In genomic region chr4:140138846-140139245, GRCm38 (mm10) we compare ENCODE assay signal across 24 mouse cellular contexts.
A peak's percentile ranks its signal among the peaks of the same experiment; 100 is the strongest.
DNase-seq lines count a peak whose midpoint lies in the region; ATAC-seq lines count a peak whose summit lies in the region.
"Had no signal": no experiment of that assay in that cellular context is flagged by ENCODE, and none has a peak within 500 bp of the region (broad histone marks: within the 10 kb centered on the region; RNA-seq: fewer than 3 reads in every experiment).

No protein-coding gene starts in this region.

- no peak overlapping the region for H3K4me2 ChIP-seq in hindbrain, embryonic 16.5 days (ENCODE audit: low read length)
- no peak overlapping the region for H3K4me2 ChIP-seq in midbrain, embryonic 12.5 days (replicated peaks)
- H3K4me2 ChIP-seq in midbrain, embryonic 13.5 days (replicated peaks): no peak overlapping the region
- H3K4me2 ChIP-seq: embryonic facial prominence, embryonic 15.5 days; hindbrain, embryonic 14.5 days had no signal

- 0 out of 2 replicates have a peak, but pooled peaks cover 5% of the 10 kb centered on the region for H3K27me3 ChIP-seq in hindbrain, embryonic 10.5 days (ENCODE audit: insufficient read depth, poor library complexity, severe bottlenecking)
- H3K27me3 ChIP-seq in hindbrain, embryonic 16.5 days (replicated peaks; ENCODE audit: control insufficient read depth, insufficient read depth, low read length): no peaks in the 10 kb centered on the region
- H3K27me3 ChIP-seq in midbrain, embryonic 12.5 days: 0 out of 2 replicates have a peak, but pooled peaks cover 3% of the 10 kb centered on the region
- no peaks in the 10 kb centered on the region for H3K27me3 ChIP-seq in midbrain, embryonic 13.5 days

- H3K27ac ChIP-seq in hindbrain, embryonic 10.5 days: peak overlapping the region; percentile 16; the same call in 1 of the 2 replicates
- no peak overlapping the region for H3K27ac ChIP-seq in hindbrain, embryonic 16.5 days (ENCODE audit: low read depth, low read length)
- H3K27ac ChIP-seq in midbrain, embryonic 12.5 days (replicated peaks): 0 out of 2 replicates have a peak overlapping the region, but pooled peaks have one; percentile 25
- no peak overlapping the region for H3K27ac ChIP-seq in midbrain, embryonic 13.5 days
- H3K27ac ChIP-seq: embryonic facial prominence, embryonic 15.5 days; forebrain, embryonic 10.5 days; heart, embryonic 10.5 days; hindbrain, embryonic 14.5 days had no signal

- peaks cover 23% of the 10 kb centered on the region for H3K4me1 ChIP-seq in hindbrain, embryonic 10.5 days (replicated peaks)
- no peaks in the 10 kb centered on the region for H3K4me1 ChIP-seq in hindbrain, embryonic 16.5 days (ENCODE audit: control insufficient read depth, insufficient read depth, low read depth, low read length)
- H3K4me1 ChIP-seq in midbrain, embryonic 12.5 days: peaks cover 5% of the 10 kb centered on the region; the same call in 1 of the 2 replicates
- H3K4me1 ChIP-seq in midbrain, embryonic 13.5 days (replicated peaks): peaks cover 12% of the 10 kb centered on the region; the same call in 1 of the 2 replicates
- H3K4me1 ChIP-seq: heart, embryonic 10.5 days had no signal

- H3K9ac ChIP-seq in hindbrain, embryonic 16.5 days (ENCODE audit: low read depth, low read length): no peak overlapping the region
- no peak overlapping the region for H3K9ac ChIP-seq in midbrain, embryonic 12.5 days (replicated peaks)
- H3K9ac ChIP-seq in midbrain, embryonic 13.5 days (replicated peaks): no peak overlapping the region
- H3K9ac ChIP-seq: embryonic facial prominence, embryonic 15.5 days; hindbrain, embryonic 14.5 days had no signal

- no peak overlapping the region for H3K4me3 ChIP-seq in hindbrain, embryonic 10.5 days
- H3K4me3 ChIP-seq in hindbrain, embryonic 16.5 days (ENCODE audit: low read length): no peak overlapping the region
- no peak overlapping the region for H3K4me3 ChIP-seq in midbrain, embryonic 12.5 days
- no peak overlapping the region for H3K4me3 ChIP-seq in midbrain, embryonic 13.5 days (replicated peaks)
- H3K4me3 ChIP-seq: embryonic facial prominence, embryonic 15.5 days; erythroblast, embryonic 14.5 days; forebrain, embryonic 10.5 days; heart, embryonic 10.5 days had no signal

- no peaks in the 10 kb centered on the region for H3K36me3 ChIP-seq in hindbrain, embryonic 10.5 days
- H3K36me3 ChIP-seq in hindbrain, embryonic 16.5 days (ENCODE audit: control insufficient read depth, insufficient read depth, low read length): no peaks in the 10 kb centered on the region
- H3K36me3 ChIP-seq in midbrain, embryonic 12.5 days: no peaks in the 10 kb centered on the region
- H3K36me3 ChIP-seq in midbrain, embryonic 13.5 days: no peaks in the 10 kb centered on the region
- H3K36me3 ChIP-seq: embryonic facial prominence, embryonic 15.5 days; forebrain, embryonic 10.5 days; heart, embryonic 10.5 days had no signal

- peaks cover 6% of the 10 kb centered on the region; the same call in 1 of the 2 replicates for H3K9me3 ChIP-seq in hindbrain, embryonic 10.5 days
- H3K9me3 ChIP-seq in hindbrain, embryonic 16.5 days (ENCODE audit: control insufficient read depth, low read length): peaks cover 3% of the 10 kb centered on the region; the same call in 1 of the 2 replicates
- peaks cover 3% of the 10 kb centered on the region; the same call in 1 of the 2 replicates for H3K9me3 ChIP-seq in midbrain, embryonic 12.5 days
- H3K9me3 ChIP-seq in midbrain, embryonic 13.5 days: peaks cover 8% of the 10 kb centered on the region; the same call in 1 of the 2 replicates
- H3K9me3 ChIP-seq: embryonic facial prominence, embryonic 15.5 days had no signal

- 59% methylated on average over 5 of the region's 5 CpGs for WGBS in hindbrain, embryonic 10.5 days
- WGBS in hindbrain, embryonic 16.5 days: 57% methylated on average over 5 of the region's 5 CpGs
- 63% methylated on average over 5 of the region's 5 CpGs for WGBS in midbrain, embryonic 12.5 days
- 69% methylated on average over 5 of the region's 5 CpGs for WGBS in midbrain, embryonic 13.5 days

- no peak for DNase-seq in hindbrain, embryonic 10.5 days (ENCODE audit: low spot score)
- DNase-seq in ZHBTc4 (ENCODE audit: low read depth, low spot score): peak; percentile 91
- no peak for DNase-seq in Muller cell, postnatal 12 days (ENCODE audit: inconsistent ontology term)
- DNase-seq in frontal cortex, postnatal 14 days (ENCODE audit: low spot score in 2 of 2): no peak
- DNase-seq: adrenal gland, postnatal 10 days; cerebellum, adult 11 months; cerebellum, adult 8-10 months; cerebellum, postnatal 14 days; embryo, embryonic 11 days; heart, adult 18-20 months; heart, postnatal 10 days; heart, postnatal 4 days had no signal

- ATAC-seq in hindbrain, embryonic 16.5 days: no peak
- ATAC-seq in midbrain, embryonic 12.5 days (ENCODE audit: low FRiP score, low read depth): no peak
- no peak for ATAC-seq in midbrain, embryonic 13.5 days
- ATAC-seq: forebrain, embryonic 14.5 days; inflammation-experienced regulatory T-cells, adult 6 months; intestine, postnatal 0 days; Patski had no signal

Comparison
In these comparisons a context has a peak if more than half of its experiments do, and no peak if none do; other contexts are left out.
1. H3K27ac ChIP-seq: peak in hindbrain, embryonic 10.5 days (single experiment) and midbrain, embryonic 12.5 days (single experiment); none in hindbrain, embryonic 16.5 days (single experiment) and midbrain, embryonic 13.5 days (single experiment).